Mouse (Mus musculus): ENCODE data around the gene Lifr. TPM values are rescaled to one million over a fixed set of nuclear protein-coding genes. Genes with fewer than 3 reads are reported as not detected.

Lifr gene
- polyA plus RNA-seq, 1 experiment from 2014 or later, result 17.5 TPM

DNA sequence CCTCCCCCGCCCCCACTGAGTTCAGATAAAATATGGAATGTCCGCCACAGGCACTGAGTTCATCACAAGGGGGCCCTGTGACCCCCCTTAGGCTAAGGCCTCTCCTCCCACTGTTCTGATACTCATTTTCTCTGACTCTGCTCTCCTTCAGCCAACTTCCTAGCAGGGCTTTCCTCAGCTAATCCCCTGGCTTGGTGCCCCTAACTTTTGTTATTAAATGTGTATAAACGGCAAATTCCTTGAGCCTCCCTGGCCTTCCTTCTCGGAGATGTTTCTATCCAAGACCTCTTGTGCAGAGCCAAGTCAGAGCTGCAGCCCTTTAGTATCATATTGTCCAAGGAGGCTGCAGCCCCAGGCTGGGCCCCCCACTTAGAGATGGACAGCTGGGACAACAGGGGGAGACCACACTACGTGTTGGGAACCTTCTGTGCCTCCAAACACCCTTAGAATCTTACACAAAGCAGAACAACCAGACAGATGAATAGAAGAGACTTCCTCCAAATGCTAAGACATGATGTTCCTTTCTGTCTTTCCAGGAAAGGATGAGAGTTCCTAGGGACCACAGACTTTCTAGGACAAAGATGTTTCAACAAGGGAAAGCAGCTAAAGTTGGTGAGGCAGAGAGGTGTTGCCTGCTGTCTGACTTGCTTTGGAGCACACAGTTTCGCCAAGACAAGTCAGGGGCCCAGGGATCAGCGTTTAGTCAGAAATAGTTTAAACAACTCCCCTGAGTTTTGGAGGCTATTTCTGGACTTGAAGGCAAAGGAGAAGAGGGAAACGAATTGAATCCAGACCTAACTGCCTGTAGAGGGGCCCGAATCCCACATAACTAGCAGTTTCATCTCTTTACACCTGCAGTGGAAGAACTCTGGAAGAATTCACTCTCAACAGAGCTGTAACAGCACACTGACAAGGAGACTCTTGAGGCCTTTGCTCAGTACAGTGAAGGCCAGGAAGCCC lies 111.3 kb downstream of the Lifr start:
- H3K27ac ChIP-seq (replicated peaks; ENCODE audit: low read depth, low read length), result no peak overlapping the region
- H3K36me3 ChIP-seq (ENCODE audit: control insufficient read depth, insufficient read depth, low read length), result no peaks in the 10 kb centered on the region
- WGBS, result 55% methylated on average over 9 of the region's 9 CpGs

DNA sequence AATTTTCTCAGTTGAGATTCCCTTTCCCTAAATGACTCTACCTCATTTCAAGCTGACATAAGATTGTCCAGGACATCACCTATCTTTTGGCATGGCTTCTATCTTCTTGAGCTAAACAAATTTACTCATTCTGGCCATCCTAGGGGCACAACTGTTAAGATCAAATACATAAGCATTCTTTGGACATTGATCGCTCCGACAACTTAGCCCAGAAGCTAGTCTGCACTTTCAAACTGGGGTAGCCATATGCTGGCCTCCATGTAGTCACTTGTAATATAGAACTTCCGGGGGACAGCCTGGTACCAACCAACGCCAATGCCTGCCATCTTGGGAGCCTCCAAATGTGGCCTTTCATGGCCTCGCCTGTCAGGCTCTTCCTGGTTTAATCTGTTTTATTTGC lies 112.6 kb downstream of the Lifr start:
- Histone ChIP-seq H3K36me3 (ENCODE audit: control insufficient read depth, insufficient read depth, low read length) (no peaks in the 10 kb centered on the region), H3K9me3 (ENCODE audit: control insufficient read depth, low read length) (no peaks in the 10 kb centered on the region), H3K27me3 (ENCODE audit: control insufficient read depth, insufficient read depth, low read length) (no peaks in the 10 kb centered on the region), H3K9ac (replicated peaks; ENCODE audit: low read length) (no peak overlapping the region), H3K4me1 (ENCODE audit: control insufficient read depth, insufficient read depth, low read length) (peaks cover 14% of the 10 kb centered on the region), H3K27ac (replicated peaks; ENCODE audit: low read depth, low read length) (no peak overlapping the region), H3K4me3 (replicated peaks; ENCODE audit: low read depth, low read length) (no peak overlapping the region), H3K4me2 (ENCODE audit: low read length) (no peak overlapping the region)
- ATAC-seq (ENCODE audit: low FRiP score, low TSS enrichment) (no peak), DNase-seq (no peak)
- 89% methylated on average over 5 of the region's 5 CpGs for WGBS

More for the DNA sequence above, 111.3 kb downstream of the Lifr start:
- no peaks in the 10 kb centered on the region for H3K27me3 ChIP-seq (ENCODE audit: control insufficient read depth, insufficient read depth, low read length)
- no peak for ATAC-seq (ENCODE audit: low FRiP score, low TSS enrichment)
- H3K4me3 ChIP-seq (replicated peaks; ENCODE audit: low read depth, low read length), result no peak overlapping the region
- no peak for DNase-seq
- H3K9me3 ChIP-seq (ENCODE audit: control insufficient read depth, low read length), result no peaks in the 10 kb centered on the region
- peaks cover 14% of the 10 kb centered on the region for H3K4me1 ChIP-seq (ENCODE audit: control insufficient read depth, insufficient read depth, low read length)
- H3K9ac ChIP-seq (replicated peaks; ENCODE audit: low read length), result no peak overlapping the region
- no peak overlapping the region for H3K4me2 ChIP-seq (ENCODE audit: low read length)

DNA sequence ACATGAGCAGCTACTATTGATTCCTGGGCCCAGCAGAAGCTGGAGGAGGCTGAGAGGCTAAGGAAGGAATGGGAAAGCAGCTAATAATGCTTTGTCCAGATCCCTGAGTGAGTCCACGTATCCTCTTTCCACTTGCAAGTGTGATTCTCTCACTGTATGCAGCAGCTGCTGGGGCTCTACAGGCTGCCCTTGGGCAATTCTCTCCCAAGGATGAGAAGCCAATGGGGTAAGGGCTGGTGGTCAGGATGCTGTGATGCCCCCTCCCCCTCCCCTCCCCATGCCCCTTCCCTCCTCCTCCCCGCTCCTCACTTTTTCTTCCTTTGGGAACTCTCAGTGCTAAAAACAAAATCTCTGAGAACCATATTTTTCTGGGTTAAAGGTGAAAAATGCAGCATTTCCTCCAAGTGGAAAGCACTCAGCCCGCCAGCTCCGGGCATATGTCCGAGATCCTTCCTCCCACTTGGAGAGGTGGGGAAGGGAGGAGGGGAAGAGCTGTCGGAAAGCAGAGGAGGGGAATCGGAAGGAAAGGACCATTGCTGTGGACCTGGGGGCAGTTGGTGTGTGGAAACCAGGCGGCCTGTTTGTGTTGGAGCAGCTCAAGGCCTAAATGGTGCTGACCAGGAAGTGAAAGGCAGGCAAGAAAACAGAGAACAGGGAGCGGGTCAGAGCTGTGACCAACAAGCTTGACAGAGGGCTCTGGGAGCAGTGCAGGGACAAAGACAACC lies 113.4 kb downstream of the Lifr start:
- Histone ChIP-seq H3K4me2 (ENCODE audit: low read length) (no peak overlapping the region), H3K27ac (replicated peaks; ENCODE audit: low read depth, low read length) (no peak overlapping the region), H3K4me1 (ENCODE audit: control insufficient read depth, insufficient read depth, low read length) (peaks cover 12% of the 10 kb centered on the region), H3K36me3 (ENCODE audit: control insufficient read depth, insufficient read depth, low read length) (no peaks in the 10 kb centered on the region), H3K9ac (replicated peaks; ENCODE audit: low read length) (no peak overlapping the region), H3K4me3 (replicated peaks; ENCODE audit: low read depth, low read length) (no peak overlapping the region), H3K27me3 (ENCODE audit: control insufficient read depth, insufficient read depth, low read length) (no peaks in the 10 kb centered on the region), H3K9me3 (ENCODE audit: control insufficient read depth, low read length) (no peaks in the 10 kb centered on the region)
- ATAC-seq (ENCODE audit: low FRiP score, low TSS enrichment) (no peak), DNase-seq (no peak)
- WGBS, result 75% methylated on average over 9 of the region's 9 CpGs

DNA sequence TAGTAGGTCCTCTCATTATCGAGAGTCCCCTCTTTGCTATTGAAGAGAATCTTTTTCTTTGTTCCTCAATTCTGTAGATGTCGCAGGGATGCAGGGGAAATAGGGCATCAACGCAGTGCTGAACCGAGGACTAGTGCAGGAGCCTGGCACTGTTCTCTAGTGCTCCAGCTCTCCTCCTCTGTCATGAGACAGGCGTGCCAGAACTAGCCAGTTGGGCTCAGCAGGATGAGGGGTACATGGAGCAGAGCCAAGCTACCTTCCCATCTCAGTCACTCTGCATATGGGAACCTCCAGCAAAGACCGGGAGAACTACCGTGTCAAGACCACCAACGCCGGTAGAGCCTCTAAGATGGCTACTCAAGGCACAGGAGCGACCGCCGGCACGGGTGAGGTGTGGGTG lies 114.5 kb downstream of the Lifr start:
- no peaks in the 10 kb centered on the region for H3K27me3 ChIP-seq (ENCODE audit: control insufficient read depth, insufficient read depth, low read length)
- no peaks in the 10 kb centered on the region for H3K9me3 ChIP-seq (ENCODE audit: control insufficient read depth, low read length)

DNA sequence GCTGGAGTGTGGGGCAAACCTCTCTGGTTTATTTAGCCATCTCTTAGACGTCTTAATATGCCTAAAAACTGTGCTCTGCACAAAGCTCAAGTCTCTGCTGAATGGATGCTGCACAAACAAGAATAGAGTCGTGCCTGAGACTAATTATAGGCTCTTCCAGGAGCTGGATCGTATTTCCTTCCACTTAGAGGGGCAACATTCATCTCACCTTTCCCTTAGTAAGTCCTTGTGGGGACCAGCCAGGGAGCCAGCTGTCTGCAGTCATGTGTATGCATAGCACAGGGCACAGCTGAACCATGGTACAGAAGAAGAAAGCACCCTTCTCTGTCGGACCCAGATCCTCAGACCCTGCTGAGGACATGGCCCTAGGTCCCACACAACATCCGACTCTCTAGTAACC lies 115.7 kb downstream of the Lifr start:
- Histone ChIP-seq H3K4me3 (replicated peaks; ENCODE audit: low read depth, low read length) (no peak overlapping the region), H3K9ac (replicated peaks; ENCODE audit: low read length) (no peak overlapping the region), H3K27me3 (ENCODE audit: control insufficient read depth, insufficient read depth, low read length) (no peaks in the 10 kb centered on the region), H3K36me3 (ENCODE audit: control insufficient read depth, insufficient read depth, low read length) (no peaks in the 10 kb centered on the region), H3K4me1 (ENCODE audit: control insufficient read depth, insufficient read depth, low read length) (peaks cover 6% of the 10 kb centered on the region; the same call in 1 of the 2 replicates), H3K27ac (replicated peaks; ENCODE audit: low read depth, low read length) (no peak overlapping the region), H3K9me3 (ENCODE audit: control insufficient read depth, low read length) (no peaks in the 10 kb centered on the region), H3K4me2 (ENCODE audit: low read length) (no peak overlapping the region)
- no peak for DNase-seq
- 52% methylated on average over 5 of the region's 5 CpGs for WGBS
- ATAC-seq (ENCODE audit: low FRiP score, low TSS enrichment), result no peak

More for the DNA sequence above, 114.5 kb downstream of the Lifr start:
- no peaks in the 10 kb centered on the region for H3K36me3 ChIP-seq (ENCODE audit: control insufficient read depth, insufficient read depth, low read length)
- 82% methylated on average over 13 of the region's 13 CpGs for WGBS
- no peak overlapping the region for H3K27ac ChIP-seq (replicated peaks; ENCODE audit: low read depth, low read length)
- H3K4me1 ChIP-seq (ENCODE audit: control insufficient read depth, insufficient read depth, low read length), result peaks cover 6% of the 10 kb centered on the region; the same call in 1 of the 2 replicates
- 0 out of 2 replicates have a peak, but pooled peaks have one; percentile 38 for ATAC-seq (ENCODE audit: low FRiP score, low TSS enrichment)
- no peak overlapping the region for H3K9ac ChIP-seq (replicated peaks; ENCODE audit: low read length)
- no peak overlapping the region for H3K4me2 ChIP-seq (ENCODE audit: low read length)
- no peak for DNase-seq
- H3K4me3 ChIP-seq (replicated peaks; ENCODE audit: low read depth, low read length), result no peak overlapping the region

DNA sequence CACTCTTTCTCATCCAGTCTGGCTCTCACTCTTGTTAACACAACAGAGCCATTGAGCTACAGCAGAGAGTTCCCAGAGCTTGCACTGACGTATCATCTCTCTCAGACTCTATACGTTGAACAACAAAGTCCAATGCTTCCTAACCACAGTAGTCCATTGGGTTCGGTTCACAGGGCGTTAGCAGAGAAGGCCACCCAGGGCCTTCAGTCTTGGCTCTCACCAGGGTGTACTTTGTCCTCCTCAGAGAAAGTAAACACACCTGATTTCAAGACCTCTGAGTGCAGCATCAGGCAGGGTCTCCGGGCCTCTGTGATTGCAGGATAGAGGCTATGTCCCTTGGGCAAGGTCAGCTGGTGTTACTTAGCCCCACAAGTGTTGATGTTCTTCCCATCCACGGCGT lies 116.9 kb downstream of the Lifr start:
- WGBS, result 91% methylated on average over 7 of the region's 7 CpGs
- H3K27ac ChIP-seq (replicated peaks; ENCODE audit: low read depth, low read length), result no peak overlapping the region
- H3K4me1 ChIP-seq (ENCODE audit: control insufficient read depth, insufficient read depth, low read length), result peaks cover 6% of the 10 kb centered on the region; the same call in 1 of the 2 replicates
- H3K4me3 ChIP-seq (replicated peaks; ENCODE audit: low read depth, low read length), result no peak overlapping the region
- ATAC-seq (ENCODE audit: low FRiP score, low TSS enrichment) (no peak), DNase-seq (no peak)
- H3K9me3 ChIP-seq (ENCODE audit: control insufficient read depth, low read length), result no peaks in the 10 kb centered on the region
- no peaks in the 10 kb centered on the region for H3K27me3 ChIP-seq (ENCODE audit: control insufficient read depth, insufficient read depth, low read length)
- H3K36me3 ChIP-seq (ENCODE audit: control insufficient read depth, insufficient read depth, low read length), result no peaks in the 10 kb centered on the region
- no peak overlapping the region for H3K9ac ChIP-seq (replicated peaks; ENCODE audit: low read length)
- no peak overlapping the region for H3K4me2 ChIP-seq (ENCODE audit: low read length)

DNA sequence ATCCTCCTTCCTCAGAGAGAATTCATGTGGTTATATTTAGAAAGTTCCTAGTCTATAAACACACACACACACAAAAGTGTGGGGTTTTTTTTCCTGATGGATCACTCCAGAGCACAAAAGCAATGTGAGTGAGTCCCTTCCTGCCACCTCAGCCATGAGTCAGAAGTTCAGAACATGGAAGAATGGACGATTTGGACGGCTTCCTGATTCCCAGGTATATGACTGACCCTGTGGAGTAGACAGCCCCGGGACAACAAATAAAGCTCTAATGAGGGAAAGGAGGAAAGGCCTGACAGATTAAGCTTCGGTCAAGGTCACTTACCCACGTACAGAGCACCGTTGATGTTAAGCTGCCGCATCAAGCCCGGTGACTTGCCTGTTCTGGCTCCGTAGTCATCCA lies 117.8 kb downstream of the Lifr start:
- Histone ChIP-seq H3K4me3 (replicated peaks; ENCODE audit: low read depth, low read length) (no peak overlapping the region), H3K4me2 (ENCODE audit: low read length) (no peak overlapping the region), H3K9ac (replicated peaks; ENCODE audit: low read length) (no peak overlapping the region), H3K9me3 (ENCODE audit: control insufficient read depth, low read length) (no peaks in the 10 kb centered on the region), H3K36me3 (ENCODE audit: control insufficient read depth, insufficient read depth, low read length) (no peaks in the 10 kb centered on the region), H3K27me3 (ENCODE audit: control insufficient read depth, insufficient read depth, low read length) (no peaks in the 10 kb centered on the region), H3K4me1 (ENCODE audit: control insufficient read depth, insufficient read depth, low read length) (peaks cover 5% of the 10 kb centered on the region; the same call in 1 of the 2 replicates), H3K27ac (replicated peaks; ENCODE audit: low read depth, low read length) (no peak overlapping the region)
- 89% methylated on average over 9 of the region's 9 CpGs for WGBS
- DNase-seq (no peak), ATAC-seq (ENCODE audit: low FRiP score, low TSS enrichment) (no peak)

DNA sequence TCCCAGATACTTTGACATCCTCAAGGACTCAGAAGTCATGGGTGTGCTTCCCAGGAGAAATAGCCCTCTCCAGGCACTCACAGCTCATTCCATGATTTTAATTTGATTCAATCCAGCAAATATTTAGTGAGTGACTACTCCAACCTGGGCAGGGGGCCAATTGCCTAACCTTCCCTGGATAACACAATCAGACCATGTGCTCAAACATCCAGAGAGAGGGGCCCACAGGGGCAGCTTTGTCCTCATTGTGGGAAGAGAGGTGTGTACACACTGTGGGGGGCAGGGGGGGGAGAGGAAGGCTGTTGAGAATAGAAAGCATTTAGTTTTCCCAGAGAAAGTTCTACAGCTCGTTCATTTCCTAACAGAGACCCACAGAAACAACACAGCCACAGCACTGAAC lies 123.3 kb downstream of the Lifr start:
- H3K27ac ChIP-seq (replicated peaks; ENCODE audit: low read depth, low read length), result no peak overlapping the region
- no peaks in the 10 kb centered on the region for H3K36me3 ChIP-seq (ENCODE audit: control insufficient read depth, insufficient read depth, low read length)
- no peak overlapping the region for H3K4me3 ChIP-seq (replicated peaks; ENCODE audit: low read depth, low read length)
- H3K9ac ChIP-seq (replicated peaks; ENCODE audit: low read length), result no peak overlapping the region
- H3K9me3 ChIP-seq (ENCODE audit: control insufficient read depth, low read length), result no peaks in the 10 kb centered on the region
- H3K4me2 ChIP-seq (ENCODE audit: low read length), result no peak overlapping the region
- 23% methylated on average over 1 of the region's 1 CpGs for WGBS
- ATAC-seq (ENCODE audit: low FRiP score, low TSS enrichment) (no peak), DNase-seq (peak; percentile 47)
- H3K4me1 ChIP-seq (ENCODE audit: control insufficient read depth, insufficient read depth, low read length), result 0 out of 2 replicates have a peak, but pooled peaks cover 2% of the 10 kb centered on the region
- H3K27me3 ChIP-seq (ENCODE audit: control insufficient read depth, insufficient read depth, low read length), result no peaks in the 10 kb centered on the region
